Mouse (Mus musculus) c-Kit-positive CD71-negative TER-119-negative erythroid progenitor cells, embryonic 14.5 days (primary cell): ENCODE results near the gene Map3k4.
"Not testable (repeated sequence)": the region's sequence is repeated elsewhere in the genome, so short reads cannot be mapped to it uniquely, and the experiment has no call there.

Source experiments
- DNase-seq: peaks from one replicate; pipeline ENCODE4 v3.0.0-alpha.2; 2013; ENCODE audit warnings: low read depth

The Map3k4 gene

GRCm38 (mm10) chr17:12268538-12268937, 50.1 kb downstream of the Map3k4 start:
- no peak for DNase-seq

GRCm38 (mm10) chr17:12268091-12268490, 50.5 kb downstream of the Map3k4 start:
- no peak for DNase-seq

GRCm38 (mm10) chr17:12265969-12266925, 52.3 kb downstream of the Map3k4 start:
- DNase-seq = no peak

GRCm38 (mm10) chr17:12264293-12264692, 54.3 kb downstream of the Map3k4 start:
- no peak for DNase-seq

- DNase-seq = no peak
Measured at GRCm38 (mm10) chr17:12263787-12264186, 54.8 kb downstream of the Map3k4 start.

- no peak for DNase-seq
Measured at GRCm38 (mm10) chr17:12262851-12263250, 55.7 kb downstream of the Map3k4 start.

GRCm38 (mm10) chr17:12261887-12262286, 56.7 kb downstream of the Map3k4 start:
- DNase-seq = no peak

- no peak for DNase-seq
Measured at GRCm38 (mm10) chr17:12261376-12261775, 57.2 kb downstream of the Map3k4 start.

GRCm38 (mm10) chr17:12259957-12260356, 58.6 kb downstream of the Map3k4 start:
- no peak for DNase-seq

GRCm38 (mm10) chr17:12258517-12258916, 60.1 kb downstream of the Map3k4 start:
- DNase-seq = no peak

- no peak for DNase-seq
Measured at GRCm38 (mm10) chr17:12256142-12256541, 62.5 kb downstream of the Map3k4 start.

- DNase-seq = no peak
Measured at GRCm38 (mm10) chr17:12250581-12250980, 68.0 kb downstream of the Map3k4 start.

- no peak for DNase-seq
Measured at GRCm38 (mm10) chr17:12249783-12250504, 68.7 kb downstream of the Map3k4 start.

GRCm38 (mm10) chr17:12240701-12241100, 77.9 kb downstream of the Map3k4 start:
- DNase-seq = no peak

- DNase-seq = no peak
Measured at GRCm38 (mm10) chr17:12232724-12233123, 85.9 kb downstream of the Map3k4 start.

- DNase-seq = no peak
Measured at GRCm38 (mm10) chr17:12231087-12231486, 87.5 kb downstream of the Map3k4 start.

- DNase-seq = no peak
Measured at GRCm38 (mm10) chr17:12230167-12230566, 88.4 kb downstream of the Map3k4 start.

GRCm38 (mm10) chr17:12229756-12230155, 88.8 kb downstream of the Map3k4 start:
- no peak for DNase-seq

GRCm38 (mm10) chr17:12228471-12228870, 90.1 kb downstream of the Map3k4 start:
- no peak for DNase-seq

- no peak for DNase-seq
Measured at GRCm38 (mm10) chr17:12228001-12228400, 90.6 kb downstream of the Map3k4 start.

GRCm38 (mm10) chr17:12226551-12226950, 92.0 kb downstream of the Map3k4 start:
- DNase-seq = no peak

- no peak for DNase-seq
Measured at GRCm38 (mm10) chr17:12225227-12225626, 93.4 kb downstream of the Map3k4 start.

GRCm38 (mm10) chr17:12224551-12224950, 94.0 kb downstream of the Map3k4 start:
- not testable (repeated sequence) for DNase-seq
